Mouse (Mus musculus): ENCODE data around the gene Asb16. TPM values are rescaled to one million over a fixed set of nuclear protein-coding genes. Genes with fewer than 3 reads are reported as not detected.

Gene Asb16
- 0.05 TPM in 1 of 2 replicates, not detected in the other for polyA plus RNA-seq (2015; fragmentation: Nextera tagmentation; extraction: Ambion mirVana)

DNA sequence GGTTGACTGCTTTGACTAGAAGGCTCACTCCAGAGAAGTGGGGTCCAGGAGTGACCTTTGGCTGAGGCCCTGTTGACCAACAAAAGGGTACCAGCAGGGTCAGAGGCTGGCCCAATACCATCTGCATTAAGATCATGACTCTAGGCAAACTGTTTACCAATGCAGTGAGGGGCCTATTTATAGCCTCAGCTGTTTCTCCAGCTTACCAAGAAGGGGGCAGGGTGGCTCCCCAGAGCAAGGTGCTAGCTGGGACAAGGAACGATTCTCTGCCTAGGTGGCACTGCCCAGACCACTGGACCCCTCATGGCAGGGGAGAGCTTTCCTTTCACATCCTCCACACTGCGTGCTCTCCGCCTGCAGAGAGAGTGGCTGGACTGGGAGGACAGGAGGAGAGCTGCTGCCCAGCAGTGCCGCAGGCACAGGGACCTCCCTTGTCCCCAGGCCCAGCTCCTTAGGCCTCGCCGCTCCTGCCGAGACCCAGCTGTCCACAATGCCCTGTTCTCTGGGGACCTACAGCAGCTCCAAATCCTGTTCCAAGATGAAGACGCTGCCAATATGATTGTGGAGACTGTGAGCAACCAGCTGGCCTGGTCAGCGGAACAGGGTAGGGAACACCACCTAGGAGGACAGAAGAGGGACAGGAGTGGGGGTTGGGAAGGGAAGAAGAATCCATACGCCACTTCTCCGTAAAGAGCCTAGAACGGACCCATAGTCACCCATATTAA lies at the start of gene Asb16:
TSS of gene Asb16 (plus strand) at position 224 of the 725 bp plus-strand sequence.
- 78% methylated on average over 12 of the region's 12 CpGs for WGBS
- H3K4me1 ChIP-seq, result peaks cover 6% of the 10 kb centered on the region
- no peak within 1 kb of the TSS for H3K9ac ChIP-seq
- H3K36me3 ChIP-seq (replicated peaks), result no peaks in the 10 kb centered on the region
- H3K4me2 ChIP-seq, result no peak within 1 kb of the TSS
- no peaks in the 10 kb centered on the region for H3K27me3 ChIP-seq (replicated peaks)
- no peak within 1 kb of the TSS for H3K4me3 ChIP-seq
- H3K9me3 ChIP-seq, result no peaks in the 10 kb centered on the region
- H3K27ac ChIP-seq, result no peak within 1 kb of the TSS
- no peak for ATAC-seq (replicated peaks)

DNA sequence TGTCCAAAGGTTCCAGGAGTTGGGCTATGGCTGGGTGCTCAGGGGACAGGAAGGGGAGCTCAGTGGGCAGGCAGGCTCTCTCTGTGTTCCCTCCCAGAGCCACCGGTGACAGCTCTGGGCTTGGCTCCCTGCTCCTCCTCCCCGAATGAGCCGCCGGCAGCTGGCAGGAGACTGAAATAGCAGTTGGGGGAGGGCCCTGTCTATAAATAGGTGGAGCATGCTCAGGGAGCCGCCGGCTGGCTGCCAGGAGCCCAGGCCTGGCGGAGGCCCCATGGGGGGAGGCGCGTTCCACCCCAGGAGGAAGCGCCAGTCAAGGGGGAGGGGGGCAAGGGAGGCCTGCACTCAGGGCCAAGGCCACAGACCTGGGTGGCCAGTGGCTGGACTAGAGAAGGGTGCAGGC lies 49.8 kb upstream of the Asb16 start:
- no peaks in the 10 kb centered on the region for H3K27me3 ChIP-seq (replicated peaks)
- under 1% methylated on average over 10 of the region's 10 CpGs for WGBS
- peaks cover 3% of the 10 kb centered on the region; the same call in 1 of the 2 replicates for H3K36me3 ChIP-seq (replicated peaks)
- peak; percentile 71 for ATAC-seq (replicated peaks)
- peak overlapping the region; percentile 10; the same call in 1 of the 2 replicates for H3K9ac ChIP-seq
- no peaks in the 10 kb centered on the region for H3K9me3 ChIP-seq
- H3K27ac ChIP-seq, result peak overlapping the region; percentile 75
- peak overlapping the region; percentile 39 for H3K4me2 ChIP-seq
- peak overlapping the region; percentile 10 for H3K4me3 ChIP-seq
- H3K4me1 ChIP-seq, result peaks cover 70% of the 10 kb centered on the region

DNA sequence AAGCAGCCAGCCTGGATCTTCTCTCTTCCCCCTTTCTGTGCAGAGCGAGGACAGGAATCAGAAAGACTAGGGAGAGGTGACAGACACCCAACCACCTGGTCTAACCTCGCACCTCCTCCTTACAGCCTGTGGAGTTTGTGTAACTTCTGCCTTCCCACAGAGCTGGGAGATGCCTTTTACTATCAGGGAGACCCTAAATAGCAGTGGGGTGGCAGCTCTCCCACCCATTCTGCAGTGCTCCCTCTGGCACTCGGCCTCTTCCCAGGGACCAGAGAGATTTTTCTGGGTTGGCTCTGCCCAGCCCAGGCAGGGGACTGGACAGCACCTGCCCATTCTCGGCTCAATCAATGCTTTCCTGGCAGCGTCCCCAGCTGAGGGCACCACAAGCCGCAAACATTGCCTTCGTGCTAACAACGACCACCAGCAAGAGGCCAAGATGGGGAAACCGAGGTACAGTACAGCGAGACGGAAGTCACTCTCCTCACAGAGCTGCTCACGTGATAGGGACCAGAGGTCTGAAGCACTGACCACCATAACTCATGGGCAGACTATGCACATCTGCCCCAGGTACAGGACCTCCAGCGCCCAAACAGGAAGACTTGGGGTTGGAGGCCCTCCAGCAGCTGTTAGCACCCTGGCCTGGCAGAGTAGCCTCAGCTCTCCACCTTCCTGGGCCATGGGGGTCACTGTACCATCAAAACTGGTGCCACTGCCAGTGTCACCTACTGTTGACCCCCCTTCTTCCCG lies 49.1 kb upstream of the Asb16 start:
- Histone ChIP-seq H3K27ac (peak overlapping the region; percentile 75), H3K36me3 (replicated peaks) (peaks cover 3% of the 10 kb centered on the region; the same call in 1 of the 2 replicates), H3K9ac (0 out of 2 replicates have a peak overlapping the region, but pooled peaks have one; percentile 10), H3K4me2 (peak overlapping the region; percentile 39), H3K4me1 (peaks cover 70% of the 10 kb centered on the region), H3K9me3 (no peaks in the 10 kb centered on the region), H3K4me3 (no peak overlapping the region), H3K27me3 (replicated peaks) (no peaks in the 10 kb centered on the region)
- no peak for ATAC-seq (replicated peaks)
- WGBS, result 73% methylated on average over 14 of the region's 14 CpGs

DNA sequence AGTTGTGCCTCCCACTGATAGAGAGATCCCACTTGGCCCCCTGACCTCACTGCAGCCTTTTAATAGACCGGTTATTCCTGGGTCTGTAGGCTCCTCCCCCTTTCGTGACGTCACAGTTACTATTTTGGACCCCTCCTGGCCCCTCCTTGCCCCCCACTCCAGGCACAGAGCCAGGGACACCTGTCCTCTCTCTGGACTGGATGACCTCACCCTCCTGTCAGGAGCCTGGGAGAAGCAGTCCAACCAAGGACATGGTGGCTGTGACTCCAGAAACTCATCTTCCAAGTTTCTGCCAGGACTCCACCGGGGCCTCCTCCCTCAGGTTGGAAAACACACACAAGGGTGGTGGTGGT lies 48.6 kb upstream of the Asb16 start:
- H3K4me2 ChIP-seq, result no peak overlapping the region
- peaks cover 3% of the 10 kb centered on the region; the same call in 1 of the 2 replicates for H3K36me3 ChIP-seq (replicated peaks)
- H3K27ac ChIP-seq, result no peak overlapping the region
- H3K9ac ChIP-seq, result no peak overlapping the region
- peaks cover 70% of the 10 kb centered on the region for H3K4me1 ChIP-seq
- no peaks in the 10 kb centered on the region for H3K9me3 ChIP-seq
- H3K27me3 ChIP-seq (replicated peaks), result no peaks in the 10 kb centered on the region
- no peak overlapping the region for H3K4me3 ChIP-seq
- ATAC-seq (replicated peaks), result no peak
- WGBS, result 85% methylated on average over 4 of the region's 4 CpGs

DNA sequence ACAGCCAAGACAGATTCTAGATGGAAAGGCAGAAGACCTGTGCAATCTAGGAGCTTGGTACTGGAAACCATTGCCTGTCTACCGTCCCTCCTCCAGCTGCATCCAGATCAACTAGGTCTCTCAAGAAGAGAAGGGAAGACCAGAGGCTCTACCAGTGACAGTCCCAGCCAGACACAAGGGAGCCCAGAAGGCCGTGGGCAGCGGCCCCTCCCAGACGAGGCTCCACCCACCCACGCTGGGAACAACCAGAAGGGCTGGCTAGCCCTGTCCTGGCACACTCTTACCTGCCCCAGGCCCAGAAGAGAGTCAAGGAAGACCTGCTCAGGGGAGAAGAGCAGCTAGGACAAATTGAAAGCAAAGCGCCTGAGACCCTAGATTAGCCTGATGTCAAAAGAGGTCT lies 48.1 kb upstream of the Asb16 start:
- WGBS, result 72% methylated on average over 6 of the region's 6 CpGs
- H3K36me3 ChIP-seq (replicated peaks), result peaks cover 3% of the 10 kb centered on the region; the same call in 1 of the 2 replicates
- no peak for ATAC-seq (replicated peaks)
- no peak overlapping the region for H3K4me2 ChIP-seq
- no peak overlapping the region for H3K27ac ChIP-seq
- no peaks in the 10 kb centered on the region for H3K27me3 ChIP-seq (replicated peaks)
- H3K9me3 ChIP-seq, result no peaks in the 10 kb centered on the region
- no peak overlapping the region for H3K4me3 ChIP-seq
- peaks cover 70% of the 10 kb centered on the region for H3K4me1 ChIP-seq
- no peak overlapping the region for H3K9ac ChIP-seq

DNA sequence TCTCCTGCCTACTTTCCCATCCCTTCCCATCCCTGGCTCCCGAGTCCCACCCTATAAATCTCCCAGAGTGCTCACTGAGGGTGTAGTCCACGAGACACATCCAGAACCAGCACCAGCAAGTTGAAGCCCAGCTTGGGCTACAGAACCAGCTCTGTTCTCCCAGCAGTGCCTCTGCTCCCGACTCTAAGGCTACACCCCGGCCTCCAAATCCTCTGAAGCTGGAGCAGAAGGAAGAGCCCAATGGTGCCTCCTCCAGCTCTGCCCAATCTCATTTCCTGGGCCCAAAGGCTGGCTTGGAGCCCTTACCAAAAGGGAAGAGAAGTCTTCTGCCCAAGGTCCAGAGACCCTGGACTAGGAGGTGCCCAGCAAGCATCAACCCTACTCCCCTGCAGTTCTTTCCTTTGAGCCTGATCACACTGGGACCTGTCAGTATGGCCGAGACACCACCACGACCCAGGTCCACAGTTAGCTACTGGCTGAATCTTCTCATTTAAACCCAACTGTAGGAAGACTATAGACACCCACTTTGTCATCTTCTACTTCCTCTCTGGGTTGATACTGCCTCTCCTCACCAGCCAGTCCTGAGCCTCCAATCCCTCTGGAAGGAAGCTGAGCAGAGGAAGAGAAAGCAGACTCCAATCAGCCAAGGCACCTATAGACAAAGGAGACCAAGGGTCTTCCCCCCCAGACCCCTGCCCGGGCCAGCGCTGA lies 47.1 kb upstream of the Asb16 start:
- no peaks in the 10 kb centered on the region for H3K27me3 ChIP-seq (replicated peaks)
- no peak overlapping the region for H3K4me2 ChIP-seq
- WGBS, result 86% methylated on average over 8 of the region's 8 CpGs
- no peak for ATAC-seq (replicated peaks)
- no peak overlapping the region for H3K4me3 ChIP-seq
- H3K4me1 ChIP-seq, result peaks cover 70% of the 10 kb centered on the region
- no peaks in the 10 kb centered on the region for H3K9me3 ChIP-seq
- H3K36me3 ChIP-seq (replicated peaks), result peaks cover 3% of the 10 kb centered on the region; the same call in 1 of the 2 replicates
- H3K27ac ChIP-seq, result no peak overlapping the region
- no peak overlapping the region for H3K9ac ChIP-seq

DNA sequence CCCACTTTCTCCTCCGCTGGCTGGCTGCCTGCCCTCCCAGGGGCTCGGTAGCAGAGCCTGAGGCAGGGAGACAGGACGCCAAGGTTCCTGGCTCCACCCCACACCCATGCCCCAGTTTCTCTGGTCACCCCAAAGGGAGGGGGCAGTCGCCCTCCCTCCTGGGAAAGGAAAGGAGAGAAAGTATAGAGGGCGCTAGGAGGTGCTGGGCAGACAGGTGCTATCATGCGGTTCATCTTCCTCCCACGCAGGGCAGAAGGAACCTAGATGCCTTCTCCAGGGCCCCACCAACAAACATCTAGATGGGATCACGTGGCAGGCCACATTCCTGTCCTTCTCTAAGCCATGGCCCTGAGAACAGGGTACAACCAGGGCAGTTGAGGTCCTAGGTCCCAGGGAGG lies 46.6 kb upstream of the Asb16 start:
- Histone ChIP-seq H3K9ac (no peak overlapping the region), H3K9me3 (no peaks in the 10 kb centered on the region), H3K27ac (no peak overlapping the region), H3K4me2 (no peak overlapping the region), H3K4me1 (peaks cover 71% of the 10 kb centered on the region), H3K27me3 (replicated peaks) (no peaks in the 10 kb centered on the region), H3K4me3 (no peak overlapping the region), H3K36me3 (replicated peaks) (peaks cover 3% of the 10 kb centered on the region; the same call in 1 of the 2 replicates)
- 79% methylated on average over 8 of the region's 8 CpGs for WGBS
- ATAC-seq (replicated peaks), result no peak

DNA sequence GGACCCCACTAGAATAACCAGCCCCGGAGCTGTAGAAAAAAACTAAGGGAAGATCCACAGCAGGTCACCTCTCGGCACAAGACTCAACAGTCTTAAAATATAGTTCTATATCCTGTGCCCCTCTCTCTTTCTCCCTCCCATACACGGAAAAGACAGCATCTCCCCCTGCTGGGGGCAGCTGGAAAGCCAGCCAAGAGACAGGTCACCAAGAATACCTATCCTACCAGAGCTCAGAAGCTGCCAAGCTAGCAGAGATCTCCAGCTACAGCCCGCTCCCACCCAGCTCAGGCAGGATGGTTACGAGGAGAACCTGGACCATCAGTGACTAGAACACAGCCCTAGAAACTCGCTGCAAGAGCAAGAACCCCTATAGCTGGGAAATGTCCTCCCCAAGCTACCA lies 45.4 kb upstream of the Asb16 start:
- H3K27ac ChIP-seq, result no peak overlapping the region
- no peaks in the 10 kb centered on the region for H3K9me3 ChIP-seq
- no peak overlapping the region for H3K4me2 ChIP-seq
- no peak overlapping the region for H3K9ac ChIP-seq
- no peaks in the 10 kb centered on the region for H3K27me3 ChIP-seq (replicated peaks)
- peaks cover 71% of the 10 kb centered on the region for H3K4me1 ChIP-seq
- H3K36me3 ChIP-seq (replicated peaks), result peaks cover 3% of the 10 kb centered on the region; the same call in 1 of the 2 replicates
- WGBS, result 51% methylated on average over 6 of the region's 6 CpGs
- H3K4me3 ChIP-seq, result no peak overlapping the region
- ATAC-seq (replicated peaks), result no peak

DNA sequence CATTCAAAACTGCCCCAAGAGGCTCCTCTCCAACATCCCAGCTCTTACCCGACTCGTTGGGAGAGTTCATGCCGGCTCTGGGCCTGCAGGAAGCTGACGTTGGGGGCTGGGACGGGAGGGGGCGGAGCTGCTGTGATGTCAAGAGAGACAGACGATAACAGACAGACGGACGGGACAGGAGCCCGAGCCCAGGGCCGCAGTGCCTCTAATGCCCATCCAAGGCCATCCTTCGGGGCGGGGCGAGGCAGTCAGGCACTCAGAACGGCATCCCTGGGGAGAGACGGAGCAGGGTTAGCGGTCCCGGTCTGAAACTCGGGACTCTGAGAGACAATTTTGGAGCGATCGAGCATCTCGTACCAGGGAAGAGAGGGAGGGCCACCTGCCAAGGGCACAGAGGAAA lies 43.9 kb upstream of the Asb16 start:
- peak overlapping the region; percentile 9; the same call in 1 of the 2 replicates for H3K9ac ChIP-seq
- H3K27me3 ChIP-seq (replicated peaks), result no peaks in the 10 kb centered on the region
- 7% methylated on average over 22 of the region's 22 CpGs for WGBS
- H3K4me1 ChIP-seq, result peaks cover 67% of the 10 kb centered on the region
- no peak for ATAC-seq (replicated peaks)
- H3K4me3 ChIP-seq, result no peak overlapping the region
- no peak overlapping the region for H3K27ac ChIP-seq
- H3K9me3 ChIP-seq, result no peaks in the 10 kb centered on the region
- peaks cover 3% of the 10 kb centered on the region; the same call in 1 of the 2 replicates for H3K36me3 ChIP-seq (replicated peaks)
- H3K4me2 ChIP-seq, result peak overlapping the region; percentile 34

DNA sequence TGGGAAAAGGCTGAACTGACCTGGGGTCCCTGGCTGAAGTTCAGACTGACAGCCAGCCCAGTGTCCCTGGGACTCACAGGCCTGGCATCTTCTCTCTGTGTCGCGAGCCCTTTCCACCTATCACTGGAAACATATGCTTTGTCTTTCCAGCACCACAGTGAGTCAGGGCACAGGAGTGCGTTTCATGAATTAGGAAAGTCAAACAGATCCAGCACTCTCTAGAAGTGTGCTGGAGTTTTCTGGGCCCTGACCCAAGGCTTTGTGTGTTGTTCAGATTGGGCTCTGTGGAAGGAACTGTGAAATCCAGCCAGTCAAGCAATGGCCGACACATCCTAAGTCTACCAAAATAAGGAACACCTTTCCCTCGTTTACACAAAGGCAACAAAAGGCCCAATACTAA lies 43.3 kb upstream of the Asb16 start:
- no peaks in the 10 kb centered on the region for H3K27me3 ChIP-seq (replicated peaks)
- H3K4me1 ChIP-seq, result peaks cover 66% of the 10 kb centered on the region
- 76% methylated on average over 5 of the region's 5 CpGs for whole genome bisulfite sequencing

DNA sequence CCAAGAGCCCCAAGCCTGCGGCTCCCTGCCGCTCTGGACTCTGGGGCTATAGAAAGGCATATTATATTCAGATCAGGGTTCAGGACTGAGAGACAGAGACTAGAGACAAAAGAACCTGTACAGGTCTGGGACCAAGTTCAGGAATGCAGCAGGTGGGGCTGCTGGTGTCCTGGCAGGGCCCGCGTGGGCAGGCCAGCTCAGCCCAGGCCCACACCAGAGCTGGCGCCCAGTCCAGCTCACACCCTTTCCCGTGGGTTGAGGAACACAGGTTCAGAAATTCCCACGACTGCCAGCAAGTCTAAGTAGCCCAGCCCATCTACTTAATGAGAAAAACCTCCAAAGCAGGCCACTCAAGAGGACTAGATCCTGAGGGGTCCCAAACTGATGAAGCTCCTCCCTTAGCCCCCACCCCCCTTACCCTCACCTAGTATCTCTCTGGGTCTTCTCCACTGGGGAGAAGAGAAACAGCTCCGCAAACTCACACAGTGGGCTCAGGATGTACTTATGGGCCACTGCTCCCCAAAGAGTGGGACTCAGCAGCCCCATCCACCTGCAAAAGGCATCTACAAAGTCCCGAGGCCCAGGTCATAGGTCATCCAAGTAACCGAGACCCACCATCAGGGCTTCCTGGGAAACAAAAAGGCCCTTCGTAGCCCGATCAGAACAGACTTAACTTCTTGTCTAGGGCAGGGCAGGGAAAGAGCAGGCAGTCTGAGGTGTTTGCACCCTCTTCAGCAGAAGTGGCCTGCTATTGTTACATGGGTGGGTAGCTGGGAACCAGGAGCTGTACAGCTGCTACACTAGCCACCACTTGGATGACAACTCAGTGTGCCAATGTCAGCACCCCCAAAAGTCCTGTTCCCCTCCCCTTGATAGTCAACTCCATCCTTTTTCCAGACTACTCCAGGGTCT lies 42.2 kb upstream of the Asb16 start:
- Histone ChIP-seq H3K9ac (no peak overlapping the region), H3K4me1 (peaks cover 70% of the 10 kb centered on the region), H3K9me3 (no peaks in the 10 kb centered on the region), H3K4me3 (peak overlapping the region; percentile 80; the same call in 1 of the 2 replicates), H3K27me3 (replicated peaks) (no peaks in the 10 kb centered on the region), H3K27ac (peak overlapping the region; percentile 95; the same call in 1 of the 2 replicates), H3K4me2 (peak overlapping the region; percentile 72), H3K36me3 (replicated peaks) (peaks cover 3% of the 10 kb centered on the region; the same call in 1 of the 2 replicates)
- WGBS, result 55% methylated on average over 12 of the region's 12 CpGs
- ATAC-seq (replicated peaks), result no peak

More for the DNA sequence above, 43.3 kb upstream of the Asb16 start:
- Histone ChIP-seq H3K9me3 (no peaks in the 10 kb centered on the region), H3K4me2 (peak overlapping the region; percentile 34; the same call in 1 of the 2 replicates), H3K9ac (peak overlapping the region; percentile 9; the same call in 1 of the 2 replicates), H3K36me3 (replicated peaks) (peaks cover 3% of the 10 kb centered on the region; the same call in 1 of the 2 replicates), H3K4me3 (no peak overlapping the region), H3K27ac (no peak overlapping the region)
- ATAC-seq (replicated peaks), result no peak
